Mouse (Mus musculus): ENCODE data around the gene Galnt17.

The Galnt17 gene

GRCm38 (mm10) chr5:131308397-131308796 is at the start of gene Galnt17:
TSS of gene Galnt17 (minus strand) at chr5:131308497.
- DNase-seq, result no peak

- no peak for DNase-seq
These were observed 26.2 kb upstream of the Galnt17 start for GRCm38 (mm10) chr5:131334536-131334935.

GRCm38 (mm10) chr5:131321286-131321685 is 13.0 kb upstream of the Galnt17 start:
- no peak for DNase-seq

GRCm38 (mm10) chr5:131319605-131320004 is 11.3 kb upstream of the Galnt17 start:
- no peak for DNase-seq

GRCm38 (mm10) chr5:131319141-131319540 is 10.8 kb upstream of the Galnt17 start:
- DNase-seq, result no peak

- no peak for DNase-seq
These were observed 6.7 kb upstream of the Galnt17 start for GRCm38 (mm10) chr5:131315016-131315415.

- peak; percentile 31 for DNase-seq
These were observed 593 bp downstream of the Galnt17 start for GRCm38 (mm10) chr5:131307656-131308151.

GRCm38 (mm10) chr5:131306908-131307655 is 1.2 kb downstream of the Galnt17 start:
- DNase-seq, result no peak

GRCm38 (mm10) chr5:131306321-131306907 is 1.9 kb downstream of the Galnt17 start:
- DNase-seq, result no peak

- DNase-seq, result no peak
These were observed 3.1 kb downstream of the Galnt17 start for GRCm38 (mm10) chr5:131305223-131305622.

- no peak for DNase-seq
These were observed 6.8 kb downstream of the Galnt17 start for GRCm38 (mm10) chr5:131301526-131301925.

GRCm38 (mm10) chr5:131293726-131294449 is 14.4 kb downstream of the Galnt17 start:
- no peak for DNase-seq

GRCm38 (mm10) chr5:131287091-131287490 is 21.2 kb downstream of the Galnt17 start:
- DNase-seq, result no peak

- DNase-seq, result no peak
These were observed 21.6 kb downstream of the Galnt17 start for GRCm38 (mm10) chr5:131286680-131287079.

- DNase-seq, result no peak
These were observed 27.9 kb downstream of the Galnt17 start for GRCm38 (mm10) chr5:131280349-131280748.

GRCm38 (mm10) chr5:131279286-131279685 is 29.0 kb downstream of the Galnt17 start:
- DNase-seq, result no peak

- DNase-seq, result no peak
These were observed 31.1 kb downstream of the Galnt17 start for GRCm38 (mm10) chr5:131277227-131277626.

GRCm38 (mm10) chr5:131266291-131266690 is 42.0 kb downstream of the Galnt17 start:
- no peak for DNase-seq

- no peak for DNase-seq
These were observed 44.2 kb downstream of the Galnt17 start for GRCm38 (mm10) chr5:131264145-131264544.

- no peak for DNase-seq
These were observed 57.3 kb downstream of the Galnt17 start for GRCm38 (mm10) chr5:131250701-131251636.

- DNase-seq, result no peak
These were observed 59.9 kb downstream of the Galnt17 start for GRCm38 (mm10) chr5:131248416-131248815.

GRCm38 (mm10) chr5:131246591-131246990 is 61.7 kb downstream of the Galnt17 start:
- no peak for DNase-seq
